Comparison of ENCODE assay signal across 7 mouse cellular contexts in genomic region chr4:149954893-149955439, GRCm38 (mm10). TPM values are rescaled to one million over a fixed set of nuclear protein-coding genes. Genes with fewer than 3 reads are reported as not detected.
DNase-seq lines count a peak whose midpoint lies in the region; ATAC-seq lines count a peak whose summit lies in the region.

TSS of gene Spsb1 (minus strand) at chr4:149955043.

- no peaks in the 10 kb centered on the region for H3K9me3 ChIP-seq in intestine, embryonic 16.5 days (ENCODE audit: control insufficient read depth, low read length)
- H3K9me3 ChIP-seq in midbrain, embryonic 11.5 days (ENCODE audit: control insufficient read depth, low read length) = no peaks in the 10 kb centered on the region

- intact Hi-C loops in left cerebral cortex, postnatal 36 days (cut with DNase I) = loop anchor here (2.0 to 5.0 kb wide), 3 partner anchors 68 to 203 kb away; no protein-coding TSS in a partner anchor

- WGBS in intestine, embryonic 16.5 days = under 1% methylated on average over 50 of the region's 51 CpGs
- under 1% methylated on average over 36 of the region's 51 CpGs for WGBS in midbrain, embryonic 11.5 days

- peak within 1 kb of the TSS; percentile 82 for H3K9ac ChIP-seq in intestine, embryonic 16.5 days (ENCODE audit: low read depth, low read length)
- H3K9ac ChIP-seq in midbrain, embryonic 11.5 days (ENCODE audit: low read length) = peak within 1 kb of the TSS; percentile 60

- H3K4me1 ChIP-seq in intestine, embryonic 16.5 days (ENCODE audit: control insufficient read depth, insufficient read depth, low read length) = peaks cover 24% of the 10 kb centered on the region; the same call in 1 of the 2 replicates
- H3K4me1 ChIP-seq in midbrain, embryonic 11.5 days (ENCODE audit: control insufficient read depth, insufficient read depth, low read length) = peaks cover 7% of the 10 kb centered on the region; the same call in 1 of the 2 replicates

- ATAC-seq in intestine, embryonic 16.5 days = peak; percentile 90
- peak; percentile 92 for ATAC-seq in midbrain, embryonic 11.5 days (ENCODE audit: low FRiP score)

- H3K4me2 ChIP-seq in intestine, embryonic 16.5 days (ENCODE audit: low read depth, low read length) = peak within 1 kb of the TSS; percentile 97
- H3K4me2 ChIP-seq in midbrain, embryonic 11.5 days = peak within 1 kb of the TSS; percentile 97

- DNase-seq in adrenal gland, adult 2 months = peak; percentile 99
- peak; percentile 96 for DNase-seq in embryo, embryonic 11.5 days (ENCODE audit: low read depth, low spot score)
- DNase-seq in gastrocnemius, postnatal 4 days (ENCODE audit: low spot score in 2 of 2) = peak; percentile 96 to 98
- peak; percentile 93 to 95 for DNase-seq in left cerebral cortex, postnatal 36 days (ENCODE audit: low spot score in 2 of 2)
- DNase-seq in midbrain, embryonic 11.5 days (ENCODE audit: low spot score, missing footprints) = peak; percentile 99
- DNase-seq in skeletal muscle tissue, adult 2 months (ENCODE audit: low read depth, low spot score) = peak; percentile 98

- peak within 1 kb of the TSS; percentile 88 for H3K27ac ChIP-seq in intestine, embryonic 16.5 days (ENCODE audit: low read length)
- no peak within 1 kb of the TSS for H3K27ac ChIP-seq in midbrain, embryonic 11.5 days (ENCODE audit: low read depth, low read length)

- no peaks in the 10 kb centered on the region; the same call in 1 of the 2 replicates for H3K27me3 ChIP-seq in intestine, embryonic 16.5 days (replicated peaks; ENCODE audit: control insufficient read depth, insufficient read depth, low read length)
- peaks cover 46% of the 10 kb centered on the region for H3K27me3 ChIP-seq in midbrain, embryonic 11.5 days (ENCODE audit: control insufficient read depth, insufficient read depth, low read length)

- H3K36me3 ChIP-seq in intestine, embryonic 16.5 days (ENCODE audit: control insufficient read depth, insufficient read depth, low read length) = 0 out of 2 replicates have a peak, but pooled peaks cover 2% of the 10 kb centered on the region
- no peaks in the 10 kb centered on the region for H3K36me3 ChIP-seq in midbrain, embryonic 11.5 days (ENCODE audit: control insufficient read depth, insufficient read depth, low read length)

- peak within 1 kb of the TSS; percentile 79 for H3K4me3 ChIP-seq in intestine, embryonic 16.5 days (ENCODE audit: low read length)
- peak within 1 kb of the TSS; percentile 57 for H3K4me3 ChIP-seq in midbrain, embryonic 11.5 days (ENCODE audit: low read depth, low read length)

RNA-seq across cellular contexts. Expression of gene Spsb1, which starts in this region (rescaled TPM):
- 10 to 100 TPM; 22.2 to 29.5 TPM for total RNA-seq in adrenal gland, adult 2 months (2021)
- 26.3 and 26.9 TPM in 2 replicates for polyA plus RNA-seq in adrenal gland, adult 2 months (2012; rRNA removed)
- total RNA-seq in gastrocnemius, postnatal 4 days (2021) = 10 to 100 TPM; 22.5 to 28.0 TPM
- polyA plus RNA-seq in intestine, embryonic 16.5 days (2015; fragmentation: Nextera tagmentation; extraction: Ambion mirVana) = 17.0 and 20.6 TPM in 2 replicates
- 10 to 100 TPM; 17.1 to 19.0 TPM for total RNA-seq in left cerebral cortex, postnatal 36 days (2021)
- 6.3 and 7.5 TPM in 2 replicates for polyA plus RNA-seq in midbrain, embryonic 11.5 days (2014; fragmentation: Nextera tagmentation; extraction: Ambion mirVana)
